Mouse (Mus musculus) spleen, adult 18-20 months (tissue): ENCODE data around the gene Eno2.

Experiments used
- DNase-seq, 2 experiments: peaks; one replicate each; pipeline ENCODE4 v3.0.0; 2022; ENCODE audit warnings: mixed read lengths in 2 of 2

Eno2 gene

DNA sequence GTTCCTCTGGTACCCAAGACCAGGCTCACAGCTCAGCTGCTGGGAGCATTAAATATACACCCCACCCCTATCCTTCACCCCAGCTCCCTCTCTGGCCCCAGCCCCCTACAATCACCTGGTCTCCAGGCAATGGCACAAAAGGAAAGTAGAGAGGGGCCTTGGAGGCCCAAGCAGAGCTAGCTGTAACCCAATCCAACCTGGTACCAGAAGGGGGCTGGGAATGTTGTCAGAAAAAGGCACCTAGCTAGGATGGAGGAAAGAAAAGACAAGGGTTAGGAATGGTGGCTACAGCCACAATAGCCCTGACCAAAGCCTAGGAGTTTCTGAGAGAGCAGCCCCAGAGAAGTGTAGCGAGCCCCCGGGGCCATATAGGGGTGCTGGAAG lies 10.6 kb downstream of the Eno2 start:
- DNase-seq = no peak

DNA sequence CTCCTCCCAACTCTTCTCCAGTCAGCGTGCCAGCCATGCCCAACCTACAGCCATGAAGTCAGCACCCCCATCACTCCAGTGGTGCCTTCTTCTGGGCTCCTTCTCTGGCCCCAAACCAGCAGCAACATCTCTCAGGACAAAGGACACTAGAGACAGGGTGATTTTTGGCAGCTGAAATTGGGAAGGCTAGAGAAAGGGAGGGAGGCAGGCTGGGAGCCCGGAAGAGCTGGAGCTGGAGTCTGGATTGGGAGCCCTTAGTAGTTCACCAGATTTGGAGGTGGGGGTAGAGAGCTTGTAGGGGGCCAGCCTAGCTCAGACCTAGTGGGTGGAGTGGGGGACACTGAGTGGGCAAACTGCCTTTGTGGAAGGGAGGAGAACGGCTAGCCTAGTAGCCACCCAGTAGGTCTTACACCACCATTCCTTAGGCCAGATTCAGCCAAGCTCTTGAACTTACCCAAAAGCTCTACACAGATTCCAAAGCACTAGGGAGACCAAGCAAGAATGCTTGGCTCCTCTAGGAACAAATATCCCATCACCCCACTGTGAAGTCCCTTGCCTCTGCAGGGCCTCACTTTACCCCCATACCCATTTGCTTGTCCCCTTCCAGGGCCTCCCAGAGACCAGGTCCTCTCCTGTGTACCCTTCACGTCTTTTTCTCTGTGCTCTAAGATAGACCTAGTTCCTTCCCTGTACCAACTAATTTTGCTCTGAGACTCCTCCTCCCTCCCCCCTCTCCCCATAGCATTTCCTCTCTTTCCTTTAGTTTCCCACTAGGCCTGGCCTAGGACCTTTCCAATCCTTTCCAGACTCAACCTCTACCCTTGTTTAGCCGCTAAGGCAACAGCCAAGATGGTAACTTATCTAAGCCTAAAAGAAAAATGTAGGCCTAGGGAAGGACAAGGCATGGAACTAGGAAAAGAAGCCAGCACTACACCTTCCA lies 11.3 kb downstream of the Eno2 start:
- no peak for DNase-seq

DNA sequence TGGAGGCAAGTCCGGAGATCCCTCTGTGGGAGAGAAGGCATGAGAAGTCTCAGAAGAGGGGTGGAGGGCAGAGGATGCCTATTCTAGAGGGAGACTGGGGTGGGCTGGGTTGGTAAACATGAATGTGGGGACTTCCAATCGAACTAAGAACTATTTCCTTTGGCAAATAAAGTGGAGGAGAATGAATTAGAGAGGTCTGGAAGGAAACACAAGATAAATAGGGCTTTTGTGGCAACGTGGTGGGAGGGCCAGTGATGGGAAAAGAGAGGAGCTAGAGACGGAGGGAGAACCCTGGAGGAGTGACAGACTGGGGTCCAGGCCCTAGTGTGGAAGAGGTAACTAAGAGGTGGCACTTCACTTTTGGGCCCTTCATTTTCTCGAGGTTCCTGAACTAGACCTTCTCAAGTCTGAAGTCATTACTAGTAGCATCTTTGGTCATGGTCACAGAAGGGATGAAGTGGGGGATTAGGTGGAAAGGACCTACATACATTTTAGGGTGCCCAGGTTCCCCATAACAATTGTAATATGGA lies 12.1 kb downstream of the Eno2 start:
- DNase-seq = no peak

DNA sequence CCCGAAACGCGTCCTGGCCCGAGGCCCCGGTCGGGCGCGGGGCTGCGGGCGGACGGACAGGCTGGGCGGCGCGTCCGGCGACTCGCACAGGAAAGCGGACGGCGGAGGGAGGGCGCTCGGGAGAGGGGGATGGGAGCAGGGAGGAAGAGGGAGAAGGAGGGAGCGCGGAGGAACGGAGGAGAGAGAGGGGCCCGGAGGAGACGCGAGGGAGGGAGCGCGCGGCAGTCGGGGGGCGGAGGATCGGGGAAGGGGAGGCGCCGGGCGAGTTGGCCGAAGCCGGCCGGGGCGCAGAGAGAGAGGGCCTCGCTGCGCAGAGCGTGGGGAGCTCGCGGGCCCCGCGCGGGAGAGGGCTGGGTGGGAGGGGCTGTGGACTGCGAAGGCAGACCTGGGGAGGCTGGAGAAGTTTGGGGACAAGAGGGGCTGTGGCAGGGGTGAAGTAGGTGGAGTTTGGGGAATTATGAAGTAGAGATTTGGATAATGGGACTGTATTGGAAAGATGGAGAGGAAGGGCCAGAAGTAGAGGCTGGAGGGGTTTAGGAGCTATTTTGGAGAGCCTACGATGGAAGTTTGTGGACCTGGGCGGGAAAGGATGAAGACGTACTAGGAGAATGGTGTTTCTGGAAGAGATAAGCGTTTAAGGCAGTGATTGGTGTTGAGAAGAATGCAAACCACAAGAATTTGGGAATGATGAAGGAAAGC lies 12.7 kb downstream of the Eno2 start:
- peak; percentile 60 to 64 for DNase-seq

DNA sequence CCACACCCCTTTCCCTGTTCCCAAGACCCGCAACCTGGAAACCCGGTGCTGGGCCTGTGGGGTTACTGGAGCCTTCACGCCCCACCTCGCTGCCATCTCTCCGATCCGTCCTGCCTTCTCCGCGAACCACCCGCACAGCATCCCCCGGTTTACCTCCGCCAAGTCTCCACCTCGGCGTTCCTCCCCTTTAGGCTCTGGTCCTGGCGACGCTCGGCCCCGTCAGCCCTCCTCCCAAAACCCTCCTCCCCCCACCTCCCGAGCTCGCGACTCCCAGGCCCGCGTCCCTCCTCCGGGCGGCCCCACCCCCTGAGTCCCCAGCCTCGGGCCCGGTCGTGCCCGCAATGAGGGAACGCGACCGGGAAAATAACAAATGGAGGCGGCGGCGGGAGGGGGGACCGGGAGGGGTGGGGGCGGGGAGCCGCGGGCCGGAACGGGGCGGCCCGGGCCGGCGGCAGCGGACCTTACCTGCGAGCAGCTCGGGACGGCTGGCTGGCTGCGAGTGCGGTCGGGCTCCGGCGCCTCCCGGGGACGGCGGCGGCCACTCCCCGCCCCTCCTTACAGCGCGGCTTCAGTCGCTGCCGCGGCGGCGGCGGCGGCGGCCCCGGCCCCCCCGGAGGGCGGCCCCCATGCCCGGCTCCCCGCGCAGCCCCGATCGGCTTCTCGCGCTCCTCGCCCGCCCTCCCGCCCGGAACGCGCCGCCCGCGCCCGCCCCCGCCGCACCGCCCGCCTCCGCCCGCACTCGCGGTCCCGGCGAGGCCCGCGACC lies 13.5 kb downstream of the Eno2 start, which contains the start of the genes Gm45234 and Atn1:
Gm45234 (minus strand) TSS at position 191 of the 765 bp plus-strand sequence.
Atn1 (minus strand) TSS at position 694 of the 765 bp plus-strand sequence.
- peak in 1 of 2 experiments; percentile 56 for DNase-seq

DNA sequence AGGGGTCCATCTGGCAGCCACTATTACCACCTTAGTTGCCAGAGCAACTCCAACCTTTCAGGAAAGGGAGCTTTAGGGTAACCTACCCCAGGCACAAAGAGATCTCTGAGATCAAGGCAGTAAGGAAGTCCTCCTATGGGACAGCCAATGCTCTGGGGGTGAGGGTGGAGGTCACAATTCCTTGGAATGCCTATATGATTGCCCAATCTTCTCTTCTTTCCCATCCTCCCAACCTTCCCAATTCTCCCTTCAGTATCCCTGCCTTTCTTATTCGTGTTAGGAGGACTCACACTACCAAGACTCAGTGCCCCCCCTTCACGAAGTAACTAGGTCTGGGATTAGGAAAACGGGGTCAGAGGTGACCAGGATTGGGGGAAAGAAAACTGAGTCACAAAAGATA lies 14.2 kb downstream of the Eno2 start:
- no peak for DNase-seq

DNA sequence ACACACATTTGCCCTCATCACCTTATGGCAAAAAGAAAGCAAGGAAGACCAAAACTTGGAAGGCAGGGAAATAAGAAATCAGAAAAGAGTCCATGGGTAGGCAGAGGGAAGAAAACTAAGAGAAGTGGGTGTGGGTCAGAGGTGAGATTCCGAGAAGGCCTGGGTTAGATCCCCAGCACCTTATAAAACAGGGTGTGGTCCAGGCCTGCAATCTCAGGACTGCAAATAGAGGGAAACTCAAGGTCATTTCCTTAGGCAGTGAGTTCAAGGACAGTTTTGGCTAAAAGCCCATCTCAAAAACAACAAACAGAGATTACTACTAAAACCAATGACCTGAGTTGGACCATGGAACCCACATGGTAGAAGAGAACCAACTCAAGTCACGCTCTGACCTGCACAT lies 15.6 kb downstream of the Eno2 start:
- no peak for DNase-seq

DNA sequence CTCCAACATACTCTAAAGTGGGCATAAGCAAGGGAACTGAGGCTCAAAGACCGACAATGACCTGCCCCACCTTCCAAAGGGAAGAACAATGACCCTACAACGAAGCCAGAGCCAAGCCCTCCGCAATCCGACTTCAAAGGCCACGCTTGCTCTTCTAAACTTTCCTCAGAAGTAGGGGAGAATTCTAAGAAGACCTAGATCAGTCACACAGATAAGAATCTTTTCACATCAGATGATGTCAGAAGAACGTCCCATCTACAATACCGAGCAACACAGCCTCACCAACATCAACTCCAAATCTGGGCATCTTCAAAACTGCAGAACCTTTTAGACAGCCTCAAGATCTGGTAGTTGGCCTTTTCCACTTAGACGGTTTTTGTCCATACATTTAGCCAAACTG lies 19.1 kb downstream of the Eno2 start:
- DNase-seq = no peak

DNA sequence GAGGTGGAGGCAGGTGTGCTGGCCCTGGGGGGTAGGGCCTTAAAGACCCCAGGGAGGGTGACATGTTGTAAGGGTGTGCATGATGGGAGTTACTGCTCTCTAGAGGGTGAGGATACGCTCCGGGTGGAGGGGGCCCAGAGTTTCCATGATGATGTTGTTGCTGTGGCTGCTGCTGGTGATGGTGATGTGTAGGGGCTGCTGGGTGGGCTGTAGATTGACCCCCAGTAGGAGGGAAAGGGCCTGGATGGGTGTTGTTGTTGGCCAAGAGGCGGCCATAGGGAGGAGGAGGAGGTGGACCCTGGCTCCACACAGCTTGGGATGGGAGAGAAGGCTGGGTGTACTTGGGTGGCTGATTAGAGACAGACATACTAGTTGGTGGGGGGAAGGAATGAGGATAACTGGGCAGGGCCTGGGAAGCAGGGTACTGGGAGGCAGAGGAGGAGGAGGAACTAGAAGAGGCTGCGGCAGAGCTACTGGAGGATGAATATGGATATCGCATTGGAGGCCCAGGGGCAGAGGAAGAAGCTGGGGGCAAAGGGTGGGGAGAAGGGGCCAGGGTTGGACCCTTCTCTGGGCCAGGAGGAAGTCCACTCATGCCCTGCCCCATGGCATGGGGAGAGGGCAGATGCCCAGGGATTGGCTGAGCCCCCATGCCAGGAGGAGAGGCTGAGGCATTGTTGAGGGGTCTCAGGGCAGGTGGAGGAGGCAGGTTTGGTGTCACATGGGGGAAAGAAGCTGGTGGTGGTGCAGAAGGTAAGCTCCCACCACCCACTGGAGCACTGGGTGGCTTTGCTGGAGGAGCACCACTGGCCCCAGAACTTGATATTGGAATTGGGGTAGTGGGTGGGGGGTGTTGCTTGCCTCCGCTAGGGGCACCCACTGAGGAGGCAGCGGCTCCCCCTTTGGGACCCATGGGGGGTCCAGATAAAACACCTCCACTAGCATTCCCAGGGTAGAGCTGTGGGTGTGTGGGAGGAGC lies 22.5 kb downstream of the Eno2 start:
- no peak for DNase-seq

DNA sequence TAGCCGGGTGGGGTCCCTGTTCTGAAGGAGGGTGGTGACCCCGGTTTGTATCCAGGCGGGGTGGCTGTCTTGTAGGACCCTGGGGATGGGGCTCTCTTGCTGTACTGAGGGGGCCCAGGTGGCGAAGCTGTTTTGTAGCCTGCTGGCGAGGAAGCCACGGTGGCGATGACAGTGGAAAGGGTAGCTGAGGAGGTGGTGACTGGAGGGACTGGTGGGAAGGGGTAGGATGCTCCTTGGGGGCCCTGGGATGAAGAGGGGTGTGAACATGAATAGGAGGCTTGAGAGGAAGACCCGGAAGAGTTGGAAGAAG lies 23.2 kb downstream of the Eno2 start:
- DNase-seq = no peak

DNA sequence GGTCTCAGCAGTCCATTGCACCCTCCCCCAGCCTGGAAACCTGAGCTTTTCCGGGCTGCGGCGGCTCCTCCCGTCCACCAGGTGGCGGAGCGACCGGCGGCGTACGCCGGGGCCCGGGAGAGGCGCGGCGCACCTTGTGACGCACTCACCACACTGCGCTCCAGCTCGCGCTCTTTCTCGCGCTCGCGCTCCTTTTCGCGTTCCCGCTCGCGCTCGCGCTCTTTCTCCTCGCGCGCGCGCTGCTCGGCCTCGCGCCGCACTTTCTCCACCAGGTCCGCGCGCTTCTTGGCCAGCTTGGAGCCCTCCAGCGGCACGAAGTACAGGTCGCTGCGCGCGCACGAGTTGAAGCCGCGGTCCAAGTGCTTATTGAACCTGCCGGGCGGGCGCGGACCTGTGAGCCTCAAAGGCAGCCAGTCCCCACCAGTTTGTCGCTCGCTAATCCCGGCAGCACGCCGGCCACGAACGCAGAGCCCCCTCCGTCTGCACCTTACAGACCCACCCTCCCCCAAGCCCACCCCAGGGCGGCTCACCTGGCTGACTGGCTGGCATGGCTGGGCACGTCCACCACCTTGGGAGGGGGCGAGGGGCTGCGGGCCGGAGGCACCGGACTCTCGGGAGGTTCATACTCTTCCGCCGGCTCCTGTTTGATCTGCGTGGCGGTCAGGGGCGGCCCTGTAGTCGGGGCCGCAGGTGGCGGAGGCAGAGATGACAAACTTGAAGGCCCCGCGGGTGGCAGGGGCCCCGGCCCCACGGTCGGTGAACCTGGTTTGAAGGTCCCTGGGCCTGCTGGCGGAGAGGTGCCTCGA lies 23.8 kb downstream of the Eno2 start:
- peak; percentile 89 to 93 for DNase-seq

DNA sequence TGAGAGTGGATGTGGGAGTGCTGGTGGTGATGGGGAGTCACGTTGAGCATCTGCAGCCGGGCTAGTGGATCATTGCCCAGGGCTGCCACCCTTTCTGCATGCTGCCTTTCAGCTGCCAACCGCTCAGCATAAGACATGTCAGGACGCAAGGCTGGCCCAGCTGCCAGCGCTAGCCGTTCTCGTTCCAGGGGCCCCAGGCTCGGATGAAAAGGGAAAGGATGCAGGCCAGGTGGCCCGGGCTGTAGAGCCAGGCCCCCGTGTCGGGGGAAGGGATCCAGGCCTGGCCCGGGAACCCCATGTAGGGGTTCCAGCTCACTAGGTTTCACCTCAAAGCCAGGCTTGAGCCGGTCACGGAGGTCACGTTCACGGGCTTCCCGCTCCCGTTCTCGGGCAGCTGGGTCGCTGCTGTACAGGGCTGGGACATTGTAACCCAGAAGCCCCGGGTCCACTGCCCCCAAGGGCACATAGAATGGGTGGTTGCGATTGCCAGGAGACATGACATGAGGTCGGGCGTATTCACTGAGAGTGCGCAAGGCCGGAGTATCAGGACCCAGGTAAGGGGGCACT lies 24.6 kb downstream of the Eno2 start:
- no peak for DNase-seq

DNA sequence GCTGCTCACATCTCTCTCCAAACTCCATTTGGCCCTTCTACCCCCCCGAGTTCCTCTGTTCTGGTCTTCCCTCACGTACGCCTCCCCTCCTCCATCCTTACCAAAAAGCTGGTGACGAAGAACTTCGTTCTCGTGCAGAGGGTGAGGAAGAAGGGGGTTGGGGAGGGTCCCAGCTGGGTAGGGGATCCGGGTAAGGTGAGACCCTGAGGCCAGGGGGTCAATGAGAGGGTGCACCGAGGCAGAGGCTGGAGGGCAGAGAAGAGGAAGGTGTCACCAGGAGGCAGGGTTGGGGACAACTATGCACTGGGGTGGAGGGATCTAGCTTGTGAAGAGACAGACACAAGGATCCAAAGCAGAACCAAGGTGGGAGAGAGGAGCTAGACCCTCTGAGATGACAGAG lies 25.8 kb downstream of the Eno2 start:
- no peak for DNase-seq

DNA sequence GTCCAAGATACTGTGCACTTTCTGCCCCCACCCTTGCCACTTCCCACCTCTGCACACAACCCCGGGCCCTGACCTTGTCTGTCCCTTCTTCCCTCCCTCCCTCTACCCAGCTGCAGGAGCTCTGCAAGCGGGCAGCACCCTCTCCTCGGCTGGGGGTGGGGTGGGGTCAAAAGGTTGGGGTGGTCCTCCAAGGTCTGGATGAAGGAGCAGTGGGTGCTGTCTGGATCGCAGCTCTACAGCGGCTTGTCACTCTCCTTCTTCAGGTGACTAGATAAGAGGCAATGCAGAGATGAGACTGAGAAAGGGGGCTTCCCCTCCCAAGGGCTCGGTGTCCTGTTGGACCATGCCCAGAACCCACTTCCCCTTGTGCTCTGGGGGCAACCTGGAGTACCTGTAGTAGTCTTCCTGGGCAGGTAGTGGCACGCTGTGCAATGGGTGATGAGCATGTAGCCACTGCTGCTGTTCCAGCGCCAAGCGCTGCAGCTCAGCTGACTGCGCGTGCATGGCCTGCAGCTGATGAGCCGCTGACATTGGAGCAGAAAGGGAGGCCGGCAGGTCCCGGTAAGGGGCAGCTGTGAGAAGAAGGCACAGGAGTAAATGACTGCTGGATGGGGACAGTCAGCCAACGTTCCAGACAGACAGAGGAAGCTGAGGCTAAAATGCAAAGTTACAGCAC lies 26.5 kb downstream of the Eno2 start:
- DNase-seq = no peak

DNA sequence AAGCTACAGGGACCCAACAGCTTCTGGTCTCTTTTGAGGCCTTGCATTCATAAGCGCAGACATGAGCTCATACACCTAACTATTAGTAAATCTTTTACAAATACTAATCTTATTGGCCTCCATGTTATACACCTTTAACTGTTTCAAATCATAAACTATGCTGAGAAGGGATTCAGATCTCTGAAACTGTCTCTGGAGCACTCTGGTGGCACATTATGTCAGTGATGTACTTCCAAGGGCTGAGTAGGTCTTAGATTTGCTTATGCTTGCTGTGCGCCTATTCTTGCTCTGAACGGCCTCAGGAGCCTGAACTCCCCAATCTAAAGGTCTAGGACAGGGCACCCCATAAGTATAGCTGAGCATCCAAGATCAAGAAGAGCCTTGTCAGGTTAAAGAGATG lies 27.6 kb downstream of the Eno2 start:
- DNase-seq = no peak

DNA sequence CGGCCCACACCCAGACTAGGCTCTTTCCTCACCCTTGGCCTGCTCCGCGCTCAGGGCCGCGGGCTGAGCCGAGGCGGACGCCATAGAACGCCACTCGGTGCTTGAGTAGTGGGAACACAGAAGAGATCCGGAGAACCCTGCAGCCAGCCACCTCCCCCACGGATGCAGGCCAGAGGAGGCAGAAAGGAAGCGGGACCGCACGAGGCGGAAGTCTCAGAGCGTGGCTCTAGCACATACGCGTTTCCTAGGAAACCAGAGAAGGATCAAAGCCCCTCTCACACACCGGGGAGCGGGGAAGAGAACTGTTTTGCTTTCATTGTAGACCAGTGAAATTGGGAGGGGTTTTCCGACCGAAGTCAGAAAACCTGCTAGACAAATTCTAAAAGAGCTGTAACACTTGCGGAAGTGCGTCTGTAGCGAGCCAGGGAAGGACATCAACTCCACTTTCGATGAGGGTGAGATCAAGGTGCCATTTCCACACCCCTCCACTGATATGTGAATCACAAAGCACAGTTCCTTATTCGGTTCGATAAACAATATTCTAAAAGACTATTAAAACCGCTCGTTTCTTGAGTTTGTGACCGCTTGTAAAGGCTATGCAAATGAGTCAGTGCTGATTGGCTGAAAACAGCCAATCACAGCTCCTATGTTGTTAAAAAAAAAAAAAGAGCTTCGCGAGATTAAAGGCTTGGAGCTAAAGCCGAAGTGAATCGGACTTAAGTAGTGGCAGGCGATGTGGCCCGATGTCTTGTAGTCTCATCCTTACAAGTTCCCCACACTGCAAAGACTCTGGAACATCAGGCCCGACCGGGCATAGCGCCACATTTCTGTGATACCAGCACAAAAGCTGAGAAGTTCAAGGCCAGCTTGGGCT lies 28.3 kb downstream of the Eno2 start, which contains the start of gene Grcc10:
Grcc10 (minus strand) TSS at position 487 of the 874 bp plus-strand sequence.
- DNase-seq = peak; percentile 79 to 82

DNA sequence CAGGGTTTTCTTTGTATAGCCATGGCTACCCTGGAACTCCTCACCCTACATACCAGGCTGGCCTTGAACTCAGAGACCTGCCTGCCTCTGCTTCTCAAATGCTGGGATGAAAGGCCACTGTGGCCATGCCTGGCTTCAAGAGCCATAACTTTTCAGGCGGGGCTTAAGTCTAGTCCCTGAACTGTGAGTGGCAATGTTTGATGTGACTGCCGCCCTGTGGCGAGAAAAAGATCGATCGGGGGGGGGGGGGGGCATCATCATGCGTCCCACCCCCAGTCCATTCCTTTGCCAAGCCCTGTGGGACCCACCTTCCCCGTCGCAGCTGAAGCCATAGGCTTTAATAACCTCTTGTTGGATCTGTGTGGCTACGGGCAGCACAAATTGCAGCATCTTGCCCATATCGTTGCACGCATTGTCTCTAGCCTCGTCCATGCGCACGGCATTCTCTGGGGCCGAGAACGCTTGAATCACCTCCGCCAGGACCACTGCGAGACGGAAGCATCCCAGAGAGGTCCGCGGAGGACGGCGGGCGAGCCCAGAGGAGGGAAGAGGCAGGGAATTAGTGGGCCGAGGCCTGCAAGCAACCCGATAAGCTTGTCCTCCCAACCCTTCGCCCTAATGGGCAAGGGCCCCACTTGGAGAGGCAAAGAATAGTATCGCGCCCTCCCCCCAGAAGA lies 29.1 kb downstream of the Eno2 start:
- DNase-seq = peak in 1 of 2 experiments; percentile 68

DNA sequence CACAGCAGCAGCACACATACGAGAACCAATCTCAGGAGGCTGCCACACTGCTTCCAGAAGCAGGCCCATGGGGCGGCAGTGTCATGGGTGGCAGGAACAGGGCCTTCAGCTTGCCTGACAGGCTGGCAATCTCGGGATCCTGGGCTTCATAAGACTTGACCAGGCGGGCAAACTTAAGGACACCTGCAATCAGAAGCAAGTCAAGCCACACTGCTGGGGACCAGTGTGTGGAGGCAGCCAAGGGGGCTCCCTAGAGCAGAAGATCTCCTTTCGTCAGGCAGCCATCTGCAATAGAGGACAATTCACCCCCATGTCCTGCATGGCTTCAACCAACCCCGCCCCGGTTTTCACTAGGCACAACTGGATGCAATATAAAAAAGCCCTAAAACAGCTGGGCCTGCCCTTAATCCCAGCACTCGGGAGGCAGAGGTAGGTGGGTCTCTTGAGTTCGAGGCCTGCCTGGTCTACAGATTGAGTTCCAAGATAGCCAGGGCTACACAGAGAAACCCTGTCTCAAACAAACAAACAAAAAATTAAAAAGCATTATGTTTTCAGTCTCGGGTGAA lies 30.2 kb downstream of the Eno2 start:
- DNase-seq = no peak
